Mouse (Mus musculus) thymus, postnatal 10 days (tissue): Measurements from ENCODE around the gene Slc5a3.

Source experiments
- DNase-seq, 2 experiments: peaks; one replicate each; pipeline ENCODE4 v3.0.0; 2021; ENCODE audit warnings: low spot score in 2 of 2

Slc5a3 gene

DNA sequence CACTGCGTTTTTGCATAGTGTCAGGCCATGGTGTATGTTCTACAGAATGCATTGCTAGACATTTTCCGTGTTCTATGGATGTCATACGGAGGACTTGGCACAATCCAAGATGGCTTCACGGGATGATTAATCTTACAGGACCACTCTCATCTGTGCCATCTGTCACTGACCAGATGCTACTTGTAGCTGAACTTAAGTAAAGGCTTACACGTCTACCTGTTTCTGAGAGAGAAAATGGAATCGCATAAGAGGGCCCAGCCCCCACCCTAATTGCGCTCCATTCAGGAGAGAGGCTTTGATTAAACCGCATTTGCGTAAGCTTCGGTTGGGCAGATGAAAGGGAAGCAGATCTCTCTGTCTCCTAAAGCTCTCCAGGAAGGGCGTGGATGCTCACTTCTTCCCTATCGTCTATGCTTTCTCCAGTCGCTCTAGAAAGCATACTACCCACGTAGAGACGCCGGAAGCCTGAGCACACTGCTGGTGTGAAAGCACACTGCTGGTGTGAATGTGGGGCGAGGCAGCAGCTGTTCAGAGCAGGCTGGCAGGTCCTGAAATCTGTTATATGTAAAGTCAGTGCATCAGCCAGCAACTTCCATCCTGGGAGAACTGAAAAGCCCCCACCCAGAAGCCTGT lies 62.9 kb downstream of the Slc5a3 start:
- no peak for DNase-seq

DNA sequence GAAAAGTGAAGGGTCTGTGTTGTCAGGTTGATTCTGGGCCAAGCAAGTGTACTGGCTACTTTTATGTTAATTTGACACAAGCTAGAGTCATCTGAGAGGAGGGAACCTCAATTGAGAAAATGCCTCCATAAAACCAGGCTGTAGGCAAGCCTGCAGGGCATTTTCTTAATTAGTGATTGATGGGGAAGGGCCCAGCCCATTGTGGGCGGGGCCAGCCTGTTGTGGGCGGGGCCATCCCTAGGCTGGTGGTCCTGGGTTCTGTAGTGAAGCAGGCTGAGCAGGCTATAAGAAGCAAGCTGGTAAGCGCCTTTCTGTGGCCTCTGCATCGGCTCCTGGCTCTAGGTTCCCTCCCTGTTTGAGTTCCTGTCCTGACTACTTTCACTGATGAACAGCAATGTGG lies 69.1 kb downstream of the Slc5a3 start:
- no peak for DNase-seq

DNA sequence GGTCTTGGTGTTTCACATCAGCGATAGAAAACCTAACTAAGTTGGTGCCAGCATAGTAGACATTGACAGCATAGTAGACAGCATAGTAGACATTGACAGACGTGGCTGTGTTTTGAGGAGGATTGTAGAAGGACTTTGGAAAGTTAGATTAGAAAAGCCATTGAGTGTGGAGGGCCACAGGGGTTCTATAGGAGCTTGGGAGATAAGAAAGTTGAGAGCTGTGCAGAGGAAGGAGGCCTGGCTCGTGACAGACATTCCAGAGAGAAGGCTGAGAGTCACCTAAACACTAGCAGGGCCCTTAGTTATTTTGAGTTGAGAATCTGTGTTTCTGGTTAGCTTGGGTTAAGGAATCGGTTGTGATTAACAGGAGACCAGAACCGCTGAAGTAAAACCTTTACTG lies 69.5 kb downstream of the Slc5a3 start:
- DNase-seq, result no peak

DNA sequence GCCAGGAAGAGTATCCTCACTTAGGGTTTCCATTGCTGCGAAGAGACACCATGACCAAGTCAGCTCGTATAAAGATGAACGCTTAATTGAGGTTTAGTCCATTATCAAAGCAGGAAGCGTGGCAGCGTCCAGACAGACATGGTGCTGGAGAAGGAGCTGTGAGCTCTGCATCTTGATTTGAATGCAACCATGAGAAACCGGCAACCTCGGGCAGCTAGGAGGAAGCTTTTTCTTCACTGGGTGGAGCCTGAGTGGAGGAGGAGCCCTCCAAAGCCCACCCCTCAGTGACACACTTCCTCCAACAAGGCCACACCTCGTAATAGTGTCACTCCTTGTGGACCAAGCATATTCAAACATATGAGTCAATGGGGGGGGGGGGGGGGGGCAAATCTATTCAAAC lies 71.7 kb downstream of the Slc5a3 start:
- DNase-seq, result no peak

DNA sequence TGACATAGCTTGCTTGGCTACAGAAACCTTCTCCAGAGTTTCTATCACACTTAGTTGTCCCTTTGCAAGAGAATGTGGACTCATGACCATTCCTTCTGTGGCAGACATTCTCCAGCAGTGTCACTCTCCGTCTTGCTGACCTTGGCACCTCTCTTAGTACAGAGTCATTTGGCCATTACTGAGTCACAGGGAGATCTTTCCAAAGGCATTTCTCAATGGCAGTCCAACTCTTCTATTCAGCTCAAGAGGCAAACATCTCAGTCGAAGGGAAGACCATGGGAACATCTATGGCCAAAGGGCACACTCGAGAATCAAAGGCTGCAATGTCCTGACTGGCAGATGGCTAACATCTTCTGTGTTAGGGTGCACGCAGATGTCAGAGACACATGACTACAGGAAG lies 74.4 kb downstream of the Slc5a3 start:
- DNase-seq, result no peak

DNA sequence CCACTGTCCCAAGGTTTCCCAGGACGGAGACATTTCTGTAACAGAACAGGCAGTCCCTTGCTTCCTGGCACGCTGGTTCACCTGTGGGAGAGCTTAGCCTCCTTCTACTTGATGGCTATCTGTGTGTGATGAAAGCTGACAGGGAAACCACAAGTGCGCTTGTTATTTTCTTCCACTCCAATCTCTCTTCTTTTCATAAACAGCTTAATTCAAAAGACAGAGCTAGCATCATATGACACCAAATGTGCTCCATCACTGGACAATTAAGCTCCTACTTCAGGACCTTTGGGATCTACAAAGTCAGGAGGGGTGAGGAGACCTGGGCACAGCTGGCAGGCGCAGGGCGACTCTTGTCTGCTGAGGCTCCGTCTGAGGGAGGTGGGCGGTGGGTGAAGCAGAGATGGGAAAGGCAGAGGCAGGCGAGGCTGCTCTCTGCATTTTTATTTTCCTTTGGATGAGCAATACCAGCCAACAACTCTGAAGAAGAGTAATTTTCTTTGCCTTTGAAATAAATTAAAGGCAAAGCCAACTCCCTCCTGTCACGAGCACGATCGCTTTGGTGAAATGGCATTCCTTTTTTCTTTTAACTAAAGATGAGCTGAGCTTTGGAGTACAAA lies 76.1 kb downstream of the Slc5a3 start:
- DNase-seq, result no peak

DNA sequence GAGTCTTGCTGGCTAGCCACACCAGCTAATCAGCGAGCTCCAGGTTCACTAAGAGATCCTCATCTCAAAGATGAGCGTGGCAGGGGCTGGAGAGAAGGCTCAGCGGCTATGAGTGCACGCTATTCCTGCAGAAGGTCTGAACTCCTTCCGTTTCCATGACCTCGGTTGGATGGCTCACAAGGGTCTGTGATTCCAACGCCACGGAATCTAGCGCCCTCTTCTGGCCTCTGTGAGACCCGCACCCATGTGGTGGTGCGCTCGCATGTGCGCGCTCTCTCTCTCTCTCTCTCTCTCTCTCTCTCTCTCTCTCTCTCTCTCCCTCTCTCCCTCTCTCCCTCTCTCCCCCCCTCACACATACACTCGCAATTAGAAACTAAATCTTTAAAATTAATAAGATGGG lies 78.2 kb downstream of the Slc5a3 start:
- no peak for DNase-seq
